Mouse (Mus musculus): ENCODE measurements at regions not wholly inside any gene's neighbourhood (a gene's known extent, or its start where the extent isn't known, plus 50 kb on each side); places are given as distances from the start of the nearest gene placed in this dataset.
A peak's percentile ranks its signal among the peaks of the same experiment; 100 is the strongest.

DNA sequence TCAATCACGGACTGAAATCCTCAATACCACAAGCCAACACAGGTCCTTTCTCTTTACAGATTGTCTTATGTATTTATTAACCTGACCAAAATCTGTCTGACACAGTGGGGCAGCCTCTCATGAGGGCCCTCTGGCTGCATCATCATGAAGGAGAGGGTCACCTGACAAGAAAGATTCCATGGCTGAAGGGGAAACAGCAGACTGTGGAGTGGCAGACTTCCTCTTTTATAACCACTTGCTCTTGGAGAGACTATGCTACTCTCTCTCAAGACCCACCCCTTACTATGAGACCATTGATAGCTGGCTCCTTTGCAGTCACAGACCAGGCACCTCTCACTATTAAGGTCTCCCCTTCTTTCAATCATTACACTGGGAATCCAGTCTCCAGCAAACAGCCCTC is 133.1 kb downstream of the Rap2a start:
- Histone ChIP-seq H3K36me3 (replicated peaks) (no peaks in the 10 kb centered on the region), H3K4me3 (replicated peaks) (no peak overlapping the region), H3K9me3 (no peaks in the 10 kb centered on the region), H3K4me1 (no peaks in the 10 kb centered on the region), H3K4me2 (no peak overlapping the region), H3K9ac (no peak overlapping the region), H3K27me3 (no peaks in the 10 kb centered on the region), H3K27ac (no peak overlapping the region)
- no peak for ATAC-seq (ENCODE audit: low FRiP score)
- WGBS: 84% methylated on average over 1 of the region's 1 CpGs

DNA sequence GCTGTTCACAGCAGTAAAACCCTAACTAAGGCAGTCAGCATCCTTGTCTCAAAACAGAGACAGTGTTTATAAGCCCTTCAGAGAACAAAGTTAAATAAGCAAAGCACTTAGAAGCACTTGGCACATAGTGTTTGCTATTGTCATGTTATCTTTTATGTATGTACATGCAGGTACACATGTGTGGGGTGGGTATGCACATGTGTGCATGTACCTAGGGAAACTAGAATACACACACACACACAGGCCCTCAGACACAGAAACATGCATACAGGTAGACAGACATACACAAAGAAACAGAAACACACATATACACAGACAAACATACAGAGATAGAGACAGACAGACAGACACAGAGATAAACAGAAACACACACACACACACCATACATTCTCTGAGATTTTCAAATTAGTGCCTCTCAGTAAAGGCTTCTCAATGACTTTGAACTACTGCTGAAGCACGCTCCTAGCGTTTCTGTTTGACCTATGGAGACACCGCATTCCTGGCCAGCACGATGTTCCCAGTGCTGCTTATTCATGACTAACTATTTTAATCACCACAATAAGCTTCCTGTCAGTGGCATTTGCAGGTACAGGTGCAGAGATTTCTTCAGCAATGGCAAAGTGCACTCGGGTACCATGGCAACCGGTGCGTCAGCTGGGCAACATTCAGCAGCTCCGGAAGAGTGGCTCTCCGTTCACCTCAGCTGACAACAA is 148.1 kb downstream of the Rap2a start:
- ATAC-seq (ENCODE audit: low FRiP score): peak; percentile 74; the same call in 1 of the 2 replicates
- H3K27ac ChIP-seq: no peak overlapping the region

DNA sequence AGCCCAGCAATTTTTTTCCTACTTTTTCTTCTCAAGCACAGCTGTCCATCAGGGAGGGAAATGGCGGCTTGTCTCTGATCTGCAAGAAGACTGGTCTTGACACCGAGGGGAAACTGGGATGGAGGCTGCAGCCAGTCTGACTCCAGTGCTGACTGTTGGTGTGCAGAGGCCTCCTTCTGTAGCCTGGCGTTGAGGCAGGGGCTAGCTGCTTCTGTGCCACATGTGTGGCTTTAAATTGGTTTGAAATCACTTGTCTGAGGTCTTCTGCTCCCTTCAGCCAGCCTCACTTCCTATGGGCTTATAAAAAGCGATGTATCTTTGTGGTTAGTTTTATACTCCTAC is 148.7 kb downstream of the Rap2a start:
- Histone ChIP-seq H3K27ac (0 out of 2 replicates have a peak overlapping the region, but pooled peaks have one; percentile 3), H3K4me3 (replicated peaks) (no peak overlapping the region), H3K4me2 (no peak overlapping the region), H3K27me3 (no peaks in the 10 kb centered on the region), H3K9me3 (no peaks in the 10 kb centered on the region), H3K4me1 (no peaks in the 10 kb centered on the region), H3K36me3 (replicated peaks) (no peaks in the 10 kb centered on the region), H3K9ac (no peak overlapping the region)
- ATAC-seq (ENCODE audit: low FRiP score): no peak; the same call in 1 of the 2 replicates
- WGBS: 68% methylated on average over 4 of the region's 4 CpGs

More for the DNA sequence above, 148.1 kb downstream of the Rap2a start:
- WGBS: 62% methylated on average over 9 of the region's 9 CpGs
- Histone ChIP-seq H3K4me1 (no peaks in the 10 kb centered on the region), H3K36me3 (replicated peaks) (no peaks in the 10 kb centered on the region), H3K4me2 (no peak overlapping the region), H3K27me3 (no peaks in the 10 kb centered on the region), H3K9me3 (no peaks in the 10 kb centered on the region), H3K4me3 (replicated peaks) (no peak overlapping the region), H3K9ac (no peak overlapping the region)

DNA sequence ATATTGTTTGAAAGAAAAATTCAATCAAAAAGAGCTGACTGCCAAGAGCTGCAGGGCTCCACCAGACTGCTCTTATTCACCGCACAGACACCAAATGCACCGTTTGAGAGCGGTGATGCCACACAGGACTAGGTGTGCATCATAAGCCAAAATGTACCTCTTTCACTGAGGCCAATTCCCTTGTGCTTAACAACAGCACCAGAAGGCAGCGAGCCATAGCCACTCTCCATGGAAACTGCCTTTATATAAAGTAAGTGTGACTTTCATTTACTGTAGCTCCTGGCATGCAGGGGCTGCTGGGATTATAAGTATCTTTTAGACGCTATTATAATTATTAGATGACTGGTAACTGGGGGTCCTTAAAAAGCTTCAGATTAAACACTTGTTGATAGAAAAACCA is 154.5 kb downstream of the Rap2a start:
- Histone ChIP-seq H3K9ac (no peak overlapping the region), H3K4me1 (no peaks in the 10 kb centered on the region), H3K27ac (no peak overlapping the region), H3K36me3 (replicated peaks) (no peaks in the 10 kb centered on the region), H3K9me3 (no peaks in the 10 kb centered on the region), H3K4me2 (no peak overlapping the region), H3K4me3 (replicated peaks) (no peak overlapping the region), H3K27me3 (no peaks in the 10 kb centered on the region)
- 89% methylated on average over 5 of the region's 5 CpGs for WGBS
- no peak for ATAC-seq (ENCODE audit: low FRiP score)

DNA sequence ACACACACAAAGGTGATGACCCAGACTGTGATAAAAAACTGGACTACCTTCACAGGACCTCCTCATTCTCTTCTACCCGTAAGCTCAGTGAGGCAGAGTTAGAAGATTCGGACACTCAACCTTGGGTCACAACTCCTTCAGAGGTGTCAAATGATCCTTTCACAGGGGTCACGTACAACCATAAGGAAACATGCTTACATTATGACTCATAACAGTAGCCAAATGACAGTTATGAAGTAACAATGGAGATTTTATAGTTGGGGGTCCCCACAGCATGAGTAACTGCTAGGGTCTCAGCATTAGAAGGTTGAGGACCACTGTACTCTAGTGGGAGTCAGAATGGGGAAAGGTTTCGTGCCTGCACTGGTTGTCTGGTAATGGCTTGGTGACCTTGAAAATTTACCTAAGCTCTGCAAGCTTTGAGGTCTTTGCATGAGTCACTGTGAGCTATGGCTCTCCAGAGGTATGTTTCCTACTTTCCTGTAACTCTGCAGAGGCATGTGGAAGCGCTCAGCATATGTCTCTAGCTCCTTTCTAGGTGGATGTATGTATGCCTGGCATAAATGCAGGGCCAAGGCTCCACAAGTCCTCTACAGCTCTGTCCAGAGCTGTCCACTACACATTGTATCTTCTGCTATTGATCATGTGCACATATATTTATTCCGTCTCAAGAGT is 158.6 kb downstream of the Rap2a start:
- Histone ChIP-seq H3K36me3 (replicated peaks) (no peaks in the 10 kb centered on the region), H3K27ac (no peak overlapping the region), H3K4me3 (replicated peaks) (no peak overlapping the region), H3K4me2 (no peak overlapping the region), H3K4me1 (no peaks in the 10 kb centered on the region; the same call in 1 of the 2 replicates), H3K27me3 (no peaks in the 10 kb centered on the region), H3K9me3 (no peaks in the 10 kb centered on the region), H3K9ac (no peak overlapping the region)
- 90% methylated on average over 6 of the region's 6 CpGs for WGBS
- no peak for ATAC-seq (ENCODE audit: low FRiP score)

DNA sequence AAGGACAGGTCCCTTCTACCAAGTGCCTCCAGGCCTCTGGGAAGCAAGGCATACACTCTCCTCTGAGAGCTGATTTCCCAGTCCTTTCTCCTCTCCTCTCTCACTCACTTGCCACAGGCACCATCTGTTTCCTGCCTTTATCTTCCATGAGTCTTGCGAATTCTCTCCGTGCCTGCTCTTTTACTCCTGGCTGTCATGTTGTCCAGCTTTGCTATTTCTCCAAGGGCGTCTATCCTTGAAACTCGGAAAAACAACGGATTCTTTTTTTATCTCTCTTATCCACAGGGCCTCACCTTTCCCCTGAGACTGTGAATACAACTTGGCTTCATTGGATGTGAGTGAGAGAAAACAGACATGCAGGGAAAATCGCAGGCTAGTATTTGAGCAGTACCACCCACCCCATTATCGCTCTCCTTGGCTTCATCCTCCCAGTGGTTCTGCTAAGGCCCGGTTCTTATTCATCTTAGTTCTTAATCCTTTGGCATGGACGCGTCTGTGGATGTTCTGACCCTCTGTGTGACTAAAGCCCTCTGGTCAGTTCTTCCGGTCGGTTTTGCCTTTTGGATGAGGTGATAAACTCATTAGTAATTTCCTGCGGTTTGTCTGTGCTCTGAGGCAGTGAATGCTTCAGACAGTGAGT is 159.4 kb downstream of the Rap2a start:
- no peak for ATAC-seq (ENCODE audit: low FRiP score)
- Histone ChIP-seq H3K4me1 (no peaks in the 10 kb centered on the region; the same call in 1 of the 2 replicates), H3K27ac (no peak overlapping the region), H3K9ac (no peak overlapping the region), H3K9me3 (no peaks in the 10 kb centered on the region), H3K27me3 (no peaks in the 10 kb centered on the region), H3K4me3 (replicated peaks) (no peak overlapping the region), H3K36me3 (replicated peaks) (no peaks in the 10 kb centered on the region), H3K4me2 (no peak overlapping the region)
- 76% methylated on average over 13 of the region's 13 CpGs for WGBS

DNA sequence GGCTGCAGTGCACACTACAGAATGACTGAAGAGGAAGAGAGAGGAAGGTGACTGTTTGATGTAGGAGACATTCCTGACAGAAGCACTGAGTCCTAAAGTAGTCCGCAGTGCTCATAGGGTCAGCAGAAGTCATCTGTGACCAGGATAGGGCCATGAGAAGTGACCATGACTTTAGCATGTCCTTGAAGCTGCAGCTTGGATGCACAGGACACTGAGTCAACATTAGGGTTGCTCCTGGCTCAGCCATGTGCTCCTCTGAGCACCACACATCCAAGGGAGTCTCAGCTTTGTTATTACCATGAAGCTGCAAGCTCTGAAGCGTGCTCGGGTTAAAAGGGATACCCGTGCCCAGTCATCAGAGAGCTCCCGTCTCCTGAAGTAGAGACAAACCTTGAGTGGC is 164.3 kb downstream of the Rap2a start:
- H3K9me3 ChIP-seq: no peaks in the 10 kb centered on the region
- no peak for ATAC-seq (ENCODE audit: low FRiP score)

DNA sequence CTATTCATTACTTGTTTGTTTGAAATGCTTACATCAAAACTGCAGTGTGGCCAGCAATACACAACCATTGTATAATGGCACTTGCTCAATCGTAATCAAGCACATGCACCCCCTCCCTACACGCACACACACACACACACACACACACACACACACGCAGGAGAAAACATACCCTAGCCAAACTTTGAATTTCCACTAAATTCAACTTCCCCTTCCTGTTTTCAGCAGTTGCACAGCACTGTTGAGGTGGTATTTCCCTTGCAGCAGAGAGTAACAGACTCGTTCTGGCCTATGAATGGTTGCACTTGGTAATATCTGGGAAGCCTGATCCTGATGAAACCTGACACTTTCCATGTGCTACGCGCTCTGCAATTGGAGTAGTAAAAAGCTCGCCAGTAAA is 173.8 kb downstream of the Rap2a start:
- WGBS: 88% methylated on average over 7 of the region's 7 CpGs
- H3K9me3 ChIP-seq: no peaks in the 10 kb centered on the region
- H3K4me3 ChIP-seq (replicated peaks): no peak overlapping the region
- no peak overlapping the region for H3K27ac ChIP-seq
- H3K4me1 ChIP-seq: no peaks in the 10 kb centered on the region
- no peaks in the 10 kb centered on the region for H3K36me3 ChIP-seq (replicated peaks)
- no peak overlapping the region for H3K9ac ChIP-seq
- ATAC-seq (ENCODE audit: low FRiP score): no peak
- no peaks in the 10 kb centered on the region for H3K27me3 ChIP-seq
- H3K4me2 ChIP-seq: no peak overlapping the region

More for the DNA sequence above, 164.3 kb downstream of the Rap2a start:
- H3K4me2 ChIP-seq: no peak overlapping the region
- 89% methylated on average over 5 of the region's 5 CpGs for WGBS
- no peak overlapping the region for H3K27ac ChIP-seq
- no peaks in the 10 kb centered on the region; the same call in 1 of the 2 replicates for H3K4me1 ChIP-seq
- no peak overlapping the region for H3K4me3 ChIP-seq (replicated peaks)
- H3K27me3 ChIP-seq: no peaks in the 10 kb centered on the region
- no peak overlapping the region for H3K9ac ChIP-seq
- H3K36me3 ChIP-seq (replicated peaks): no peaks in the 10 kb centered on the region

DNA sequence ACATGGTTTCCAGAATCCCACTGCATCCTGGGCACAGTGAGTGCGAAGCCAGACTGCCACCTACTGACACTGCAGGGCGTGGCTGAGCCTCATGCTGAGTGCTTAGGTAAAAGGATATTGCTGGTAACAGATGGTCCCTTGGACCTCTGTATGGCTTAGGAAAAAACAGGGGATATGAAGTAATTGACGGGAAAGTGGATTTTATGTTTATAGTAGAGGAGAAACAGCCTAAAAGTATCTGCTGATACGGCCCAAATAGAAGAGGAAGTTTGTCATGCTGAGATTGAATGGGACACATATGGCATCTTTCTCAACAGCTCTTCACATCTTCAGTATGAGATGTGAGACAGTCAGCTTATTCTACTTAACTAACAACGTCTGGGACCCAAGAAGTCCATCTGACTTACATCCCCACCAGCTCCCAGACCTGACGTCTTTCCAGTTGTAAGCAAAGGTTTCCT is 182.1 kb downstream of the Rap2a start:
- 78% methylated on average over 6 of the region's 6 CpGs for WGBS
- no peaks in the 10 kb centered on the region for H3K4me1 ChIP-seq
- H3K27ac ChIP-seq: no peak overlapping the region
- H3K27me3 ChIP-seq: no peaks in the 10 kb centered on the region
- H3K36me3 ChIP-seq (replicated peaks): no peaks in the 10 kb centered on the region
- no peak overlapping the region for H3K4me3 ChIP-seq (replicated peaks)
- no peak overlapping the region for H3K9ac ChIP-seq
- H3K4me2 ChIP-seq: no peak overlapping the region
- no peaks in the 10 kb centered on the region for H3K9me3 ChIP-seq
- no peak for ATAC-seq (ENCODE audit: low FRiP score)

DNA sequence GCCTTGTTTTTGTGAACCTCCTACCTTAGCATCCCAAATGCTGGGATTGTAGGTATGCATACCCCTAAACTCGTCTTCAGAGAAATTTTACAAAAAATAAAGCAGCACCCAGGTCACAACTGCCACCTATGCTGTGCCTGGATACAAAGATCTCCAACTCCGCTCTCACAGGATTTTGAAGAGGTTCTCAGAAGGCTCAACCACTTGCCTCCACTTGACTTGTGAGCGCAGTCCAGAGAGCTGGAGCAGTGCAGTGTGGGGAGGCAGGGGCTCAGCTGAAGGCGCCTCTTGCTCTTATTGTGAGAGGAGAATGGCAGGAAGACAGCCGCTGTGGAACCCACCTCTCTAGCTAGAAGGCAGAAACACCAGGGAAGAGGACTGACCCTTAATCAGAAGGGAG is 182.9 kb downstream of the Rap2a start:
- ATAC-seq (ENCODE audit: low FRiP score): no peak
- Histone ChIP-seq H3K4me2 (no peak overlapping the region), H3K9me3 (no peaks in the 10 kb centered on the region), H3K27me3 (no peaks in the 10 kb centered on the region), H3K9ac (no peak overlapping the region), H3K27ac (no peak overlapping the region), H3K36me3 (replicated peaks) (no peaks in the 10 kb centered on the region), H3K4me3 (replicated peaks) (no peak overlapping the region), H3K4me1 (no peaks in the 10 kb centered on the region)
- WGBS: 79% methylated on average over 5 of the region's 5 CpGs

DNA sequence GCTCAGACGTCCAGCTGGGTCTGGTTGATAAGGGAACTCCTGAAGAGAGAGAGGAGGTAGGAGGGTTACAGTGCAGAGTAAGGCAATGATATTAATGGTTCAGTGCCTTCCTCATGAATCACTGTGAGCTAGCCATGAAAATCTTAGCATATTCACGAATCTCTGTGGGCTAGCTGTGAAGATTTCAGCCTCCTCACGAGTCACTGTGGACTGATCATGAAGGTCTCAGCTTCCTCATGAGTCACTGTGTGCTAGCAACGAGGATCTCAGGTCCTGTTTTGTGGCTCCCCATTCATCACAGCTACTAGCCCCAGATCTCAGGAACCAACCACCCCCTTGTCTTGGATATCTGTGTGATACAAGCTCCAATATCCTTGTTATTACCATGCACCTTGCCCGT is 191.4 kb downstream of the Rap2a start:
- Histone ChIP-seq H3K4me1 (no peaks in the 10 kb centered on the region), H3K27ac (no peak overlapping the region), H3K9ac (no peak overlapping the region), H3K4me2 (no peak overlapping the region), H3K4me3 (replicated peaks) (no peak overlapping the region), H3K27me3 (no peaks in the 10 kb centered on the region), H3K36me3 (replicated peaks) (no peaks in the 10 kb centered on the region), H3K9me3 (no peaks in the 10 kb centered on the region)
- no peak for ATAC-seq (ENCODE audit: low FRiP score)
- whole genome bisulfite sequencing: 90% methylated on average over 5 of the region's 5 CpGs

DNA sequence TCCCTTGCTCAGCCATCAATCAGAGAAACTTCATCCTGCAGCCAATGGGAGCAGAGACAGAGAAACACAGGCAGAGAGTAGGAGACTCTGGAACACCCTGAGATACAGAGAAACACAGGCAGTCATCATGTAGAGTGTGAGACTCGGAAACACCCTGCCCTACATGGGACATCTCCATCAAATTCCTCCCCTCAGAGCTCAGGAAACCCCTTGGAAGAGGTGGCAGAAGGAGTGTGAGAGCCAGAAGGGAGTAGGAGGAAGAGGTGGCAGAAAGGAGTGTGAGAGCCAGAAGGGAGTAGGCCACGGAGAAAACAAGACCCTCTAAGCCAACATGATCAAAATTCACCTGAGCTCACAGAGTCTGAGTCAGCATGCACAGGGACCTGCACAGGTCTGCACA is 197.5 kb downstream of the Rap2a start:
- Histone ChIP-seq H3K9me3 (no peaks in the 10 kb centered on the region), H3K4me2 (no peak overlapping the region), H3K4me1 (no peaks in the 10 kb centered on the region), H3K36me3 (replicated peaks) (no peaks in the 10 kb centered on the region), H3K27ac (no peak overlapping the region), H3K27me3 (no peaks in the 10 kb centered on the region), H3K4me3 (replicated peaks) (no peak overlapping the region), H3K9ac (no peak overlapping the region)
- 75% methylated on average over 2 of the region's 2 CpGs for WGBS
- ATAC-seq (ENCODE audit: low FRiP score): no peak
